Mouse (Mus musculus) erythroblast, embryonic 14.5 days (primary cell): ENCODE measurements around the gene Itga7. TPM values are rescaled to one million over a fixed set of nuclear protein-coding genes. Genes with fewer than 3 reads are reported as not detected.
A peak's percentile ranks its signal among the peaks of the same experiment; 100 is the strongest.

Experiments
- H3K27me3 ChIP-seq: 2 replicates; pipeline ENCODE4 v1.6.1; 2012; ENCODE audit warnings: inconsistent platforms; ENCODE audit not compliant: control insufficient read depth
- H3K36me3 ChIP-seq: 2 replicates; pipeline ENCODE4 v1.6.1; 2012; ENCODE audit warnings: mild to moderate bottlenecking, inconsistent platforms; ENCODE audit not compliant: control insufficient read depth
- H3K4me1 ChIP-seq: 2 replicates; pipeline ENCODE4 v1.6.1; 2012; ENCODE audit warnings: inconsistent platforms; ENCODE audit not compliant: control insufficient read depth
- H3K4me3 ChIP-seq: replicated peaks from 2 replicates; pipeline ENCODE3; 2012; ENCODE audit warnings: moderate library complexity, mild to moderate bottlenecking, inconsistent platforms
- H3K9me3 ChIP-seq: 2 replicates; pipeline ENCODE4 v1.6.1; 2012; ENCODE audit warnings: low read length, inconsistent platforms, mixed read lengths; ENCODE audit not compliant: control insufficient read depth
- GATA1 ChIP-seq: IDR thresholded peaks from 2 replicates; pipeline ENCODE4 v1.6.1; 2012; ENCODE audit warnings: low read length, inconsistent platforms, mixed read lengths
- TAL1 ChIP-seq: IDR thresholded peaks from 3 replicates; pipeline ENCODE4 v1.6.1; 2012; ENCODE audit warnings: low read length, inconsistent platforms, mixed read lengths
- polyA plus RNA-seq: library from polyadenylated mRNA; stranded (reverse); fragments of >175 nt; gene quantifications from 2 replicates; pipeline ENCODE4 v1.2.3, GENCODE M21; 2012

Gene Itga7
- polyA plus RNA-seq, 1 experiment: not detected

DNA sequence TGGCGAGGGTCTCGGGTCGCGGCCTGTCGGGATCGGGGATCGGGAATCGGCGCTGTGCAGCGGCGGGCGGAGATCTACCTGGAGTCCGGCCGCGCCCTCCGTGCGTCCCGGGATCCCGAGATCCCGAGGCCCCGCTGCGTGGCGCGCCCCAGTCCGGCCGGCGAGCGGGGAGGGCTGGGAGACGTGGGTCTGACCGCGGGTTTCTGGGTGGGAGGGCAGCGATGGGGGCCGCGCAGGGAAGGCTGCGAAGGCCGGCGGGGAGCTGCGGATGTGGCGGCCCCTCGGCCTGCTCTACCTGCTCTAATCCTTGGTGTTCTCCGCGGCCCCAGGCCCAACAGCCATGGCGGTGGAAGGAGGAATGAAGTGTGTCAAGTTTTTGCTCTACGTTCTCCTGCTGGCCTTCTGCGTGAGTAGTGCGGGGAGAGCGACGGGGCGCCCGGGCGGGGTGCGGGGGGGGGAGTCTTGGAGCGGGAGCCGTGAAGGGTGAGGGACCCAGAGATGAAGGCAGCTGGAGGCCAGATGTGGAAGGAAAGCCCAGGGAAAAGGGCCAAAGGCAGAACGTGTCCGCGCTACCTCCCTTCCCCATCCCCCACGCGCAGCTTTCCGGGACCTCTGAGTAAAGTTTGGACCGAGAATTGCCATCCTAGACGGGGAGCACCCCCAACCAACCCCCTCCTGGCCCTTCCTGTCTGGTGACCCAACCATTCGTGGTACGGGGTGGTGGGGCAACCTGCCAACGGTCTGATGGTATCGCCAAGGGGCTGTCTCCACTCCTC, 23.4 kb upstream of the Itga7 start:
- no peaks in the 10 kb centered on the region; the same call in 1 of the 2 replicates for H3K9me3 ChIP-seq
- H3K36me3 ChIP-seq: no peaks in the 10 kb centered on the region; the same call in 1 of the 2 replicates
- peaks cover 6% of the 10 kb centered on the region for H3K4me1 ChIP-seq
- H3K27me3 ChIP-seq: peaks cover 58% of the 10 kb centered on the region
- TF ChIP-seq GATA1: no peak
- TF ChIP-seq TAL1: no peak
- H3K4me3 ChIP-seq: peak overlapping the region; percentile 54

DNA sequence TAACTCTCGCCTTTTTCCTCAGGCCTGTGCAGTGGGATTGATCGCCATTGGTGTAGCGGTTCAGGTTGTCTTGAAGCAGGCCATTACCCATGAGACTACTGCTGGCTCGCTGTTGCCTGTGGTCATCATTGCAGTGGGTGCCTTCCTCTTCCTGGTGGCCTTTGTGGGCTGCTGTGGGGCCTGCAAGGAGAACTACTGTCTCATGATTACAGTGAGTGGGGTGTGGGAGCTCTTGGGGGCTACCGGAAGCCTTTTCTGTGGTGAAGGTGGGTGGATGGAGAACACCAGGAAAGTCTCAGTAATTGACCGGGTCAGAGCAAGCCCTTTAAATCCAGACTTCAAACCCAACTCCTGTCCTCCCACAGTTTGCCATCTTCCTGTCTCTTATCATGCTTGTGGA, 22.2 kb upstream of the Itga7 start:
- no peak for TF ChIP-seq TAL1
- Histone ChIP-seq H3K27me3 (peaks cover 57% of the 10 kb centered on the region), H3K36me3 (no peaks in the 10 kb centered on the region; the same call in 1 of the 2 replicates), H3K4me1 (peaks cover 6% of the 10 kb centered on the region), H3K9me3 (no peaks in the 10 kb centered on the region; the same call in 1 of the 2 replicates), H3K4me3 (no peak overlapping the region)

DNA sequence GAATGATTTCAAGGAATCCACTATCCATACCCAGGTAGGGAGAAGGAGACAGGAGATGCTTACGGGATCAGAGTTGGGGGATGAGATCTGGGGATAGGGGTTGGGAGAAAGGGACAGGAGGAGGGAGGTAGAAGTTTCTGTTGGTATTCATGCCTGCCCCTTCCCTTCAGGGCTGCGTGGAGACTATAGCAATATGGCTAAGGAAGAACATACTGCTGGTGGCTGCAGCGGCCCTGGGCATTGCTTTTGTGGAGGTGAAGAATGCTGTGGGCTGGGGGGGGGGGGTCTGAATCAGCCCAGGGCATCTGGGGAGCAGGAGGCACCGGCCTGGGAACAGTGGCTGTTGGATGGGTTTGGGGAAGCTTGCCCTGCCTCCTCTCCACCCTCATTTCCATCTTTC, 21.4 kb upstream of the Itga7 start:
- Histone ChIP-seq H3K27me3 (peaks cover 54% of the 10 kb centered on the region), H3K4me1 (peaks cover 6% of the 10 kb centered on the region), H3K9me3 (no peaks in the 10 kb centered on the region; the same call in 1 of the 2 replicates), H3K4me3 (no peak overlapping the region), H3K36me3 (no peaks in the 10 kb centered on the region; the same call in 1 of the 2 replicates)
- TF ChIP-seq GATA1 (no peak), TAL1 (no peak)

DNA sequence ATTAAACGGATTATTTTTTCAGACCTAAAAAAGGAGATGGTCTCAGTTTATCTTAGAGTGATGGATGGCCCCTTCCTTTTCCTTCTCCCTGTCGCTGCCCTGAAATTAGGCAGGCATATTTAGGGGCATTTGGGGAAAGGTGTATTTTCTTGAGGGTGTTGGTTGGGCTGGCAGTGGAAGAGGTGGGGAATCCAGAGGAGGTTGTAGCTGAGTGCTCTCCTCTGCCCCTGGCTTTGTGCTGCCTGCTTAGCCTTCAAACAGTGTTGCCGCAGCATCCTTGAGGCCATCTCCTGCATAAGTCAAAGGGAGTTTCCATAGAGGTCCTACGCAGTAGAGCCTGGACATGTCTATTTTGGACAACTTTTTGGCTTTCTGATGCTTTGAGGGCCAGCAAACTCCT, 20.8 kb upstream of the Itga7 start:
- peaks cover 6% of the 10 kb centered on the region for H3K4me1 ChIP-seq
- no peaks in the 10 kb centered on the region; the same call in 1 of the 2 replicates for H3K9me3 ChIP-seq
- peaks cover 48% of the 10 kb centered on the region for H3K27me3 ChIP-seq
- no peak overlapping the region for H3K4me3 ChIP-seq
- TF ChIP-seq TAL1 (no peak), GATA1 (no peak)
- H3K36me3 ChIP-seq: peaks cover 5% of the 10 kb centered on the region

DNA sequence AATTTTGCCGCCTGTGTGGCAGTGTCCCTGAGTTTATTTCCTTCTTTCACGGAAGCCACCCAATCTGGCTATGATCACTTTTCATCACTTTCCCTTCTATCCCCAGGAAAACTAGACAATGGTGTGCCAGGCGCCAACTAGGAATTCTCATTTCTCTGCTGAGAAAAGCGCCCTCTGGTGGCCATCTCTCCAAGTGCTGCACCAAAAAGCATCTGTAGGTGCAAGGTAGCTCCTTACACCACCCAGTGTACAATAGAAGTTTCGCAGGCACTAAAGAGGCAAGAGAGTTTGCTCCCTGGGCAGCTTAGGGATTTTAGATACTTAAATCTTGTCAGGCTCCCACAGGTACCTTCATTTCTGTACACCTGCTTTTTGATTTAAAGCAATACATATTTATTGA, 20.4 kb upstream of the Itga7 start:
- Histone ChIP-seq H3K4me3 (no peak overlapping the region), H3K36me3 (peaks cover 9% of the 10 kb centered on the region), H3K9me3 (no peaks in the 10 kb centered on the region; the same call in 1 of the 2 replicates), H3K4me1 (peaks cover 6% of the 10 kb centered on the region), H3K27me3 (peaks cover 44% of the 10 kb centered on the region)
- TF ChIP-seq TAL1 (no peak), GATA1 (no peak)

DNA sequence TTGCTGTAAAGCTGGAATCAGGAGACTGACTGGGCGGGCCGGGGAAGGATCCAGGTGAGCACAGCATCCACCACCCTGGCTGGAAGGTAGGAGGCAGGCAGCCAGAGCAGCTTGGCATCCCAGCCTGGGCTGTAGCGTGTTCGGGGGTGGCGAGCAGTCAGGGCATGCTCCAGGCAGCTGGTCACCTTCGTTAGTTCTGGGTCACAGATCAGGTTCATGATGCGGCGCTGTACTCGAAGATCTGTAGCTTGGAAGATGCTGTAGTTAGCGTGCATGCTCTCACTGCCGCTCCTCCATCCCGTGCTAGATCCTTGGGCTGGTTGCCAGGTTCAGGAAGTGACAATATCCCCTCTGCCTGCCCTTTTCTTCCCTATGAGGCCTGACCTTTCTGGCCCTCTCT, 19.9 kb upstream of the Itga7 start:
- Histone ChIP-seq H3K4me3 (no peak overlapping the region), H3K36me3 (peaks cover 9% of the 10 kb centered on the region), H3K9me3 (no peaks in the 10 kb centered on the region; the same call in 1 of the 2 replicates), H3K27me3 (peaks cover 39% of the 10 kb centered on the region), H3K4me1 (peaks cover 6% of the 10 kb centered on the region)
- TF ChIP-seq TAL1: no peak
- TF ChIP-seq GATA1: no peak

DNA sequence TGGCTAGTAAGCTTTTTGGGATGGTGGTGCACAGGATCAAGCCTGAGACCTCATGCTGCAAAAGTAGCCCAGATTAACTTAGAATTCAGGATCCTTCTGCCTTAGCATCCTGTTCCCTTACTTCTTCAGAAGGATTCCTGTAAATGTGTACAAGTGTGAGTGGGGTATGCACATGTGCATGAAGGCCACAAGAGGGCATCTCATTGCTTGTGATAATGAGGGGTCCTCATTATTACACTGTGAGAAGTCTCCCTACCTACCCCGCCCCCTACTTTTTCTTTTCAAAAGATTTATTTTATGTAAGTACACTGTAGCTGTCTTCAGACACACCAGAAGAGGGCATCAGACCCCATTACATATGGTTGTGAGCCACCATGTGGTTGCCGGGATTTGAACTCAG, 18.1 kb upstream of the Itga7 start:
- Histone ChIP-seq H3K36me3 (peaks cover 12% of the 10 kb centered on the region), H3K4me1 (no peaks in the 10 kb centered on the region; the same call in 1 of the 2 replicates), H3K9me3 (no peaks in the 10 kb centered on the region), H3K4me3 (no peak overlapping the region), H3K27me3 (peaks cover 21% of the 10 kb centered on the region)
- TF ChIP-seq TAL1: no peak
- TF ChIP-seq GATA1: no peak

DNA sequence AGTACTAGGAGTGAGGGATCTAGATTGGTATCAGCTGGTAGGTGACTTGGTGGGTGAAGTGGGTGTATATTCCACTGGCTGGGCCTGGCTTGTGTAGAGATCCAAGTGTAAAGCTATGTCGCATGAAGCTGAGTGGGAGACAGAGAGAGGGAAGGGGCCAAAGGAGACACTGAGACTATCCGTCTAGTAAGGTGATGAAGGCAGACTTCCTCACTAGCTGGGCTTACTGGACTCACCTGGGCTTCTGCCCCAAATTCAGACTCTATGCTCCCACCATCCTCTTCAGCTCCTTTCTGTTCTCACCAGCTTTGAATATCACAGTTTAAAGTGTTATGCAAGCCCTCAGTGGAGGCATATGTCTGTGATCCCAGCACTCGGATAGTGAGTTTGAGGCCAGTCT, 17.0 kb upstream of the Itga7 start:
- Histone ChIP-seq H3K4me1 (peaks cover 3% of the 10 kb centered on the region; the same call in 1 of the 2 replicates), H3K9me3 (no peaks in the 10 kb centered on the region), H3K36me3 (peaks cover 12% of the 10 kb centered on the region), H3K27me3 (peaks cover 10% of the 10 kb centered on the region), H3K4me3 (no peak overlapping the region)
- TF ChIP-seq GATA1 (no peak), TAL1 (no peak)

DNA sequence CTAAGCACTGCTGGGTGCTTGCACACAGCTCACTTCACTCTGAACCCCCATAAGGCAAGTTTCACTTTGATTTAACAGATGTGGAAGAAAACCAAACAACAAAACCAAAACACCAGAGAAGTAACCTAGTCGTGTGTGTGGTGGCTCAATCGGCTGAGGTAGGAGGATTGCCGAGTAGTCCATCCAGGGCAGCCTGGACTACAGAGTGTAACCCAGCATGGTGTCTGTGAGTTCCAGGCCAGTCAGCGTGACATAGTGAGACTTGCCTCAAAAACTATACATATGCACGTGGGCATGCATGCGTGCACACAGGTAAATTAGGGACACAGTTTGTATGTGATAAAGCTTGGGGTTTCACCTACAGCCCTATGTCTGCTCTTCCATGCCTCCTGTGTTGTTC, 16.2 kb upstream of the Itga7 start:
- Histone ChIP-seq H3K4me1 (peaks cover 11% of the 10 kb centered on the region), H3K36me3 (peaks cover 12% of the 10 kb centered on the region), H3K27me3 (peaks cover 4% of the 10 kb centered on the region), H3K4me3 (no peak overlapping the region), H3K9me3 (no peaks in the 10 kb centered on the region)
- TF ChIP-seq GATA1: no peak
- no peak for TF ChIP-seq TAL1
